Mouse (Mus musculus): ENCODE results near the gene Sfmbt2. TPM values are rescaled to one million over a fixed set of nuclear protein-coding genes. Genes with fewer than 3 reads are reported as not detected.

Sfmbt2 gene
- polyA plus RNA-seq, 1 experiment = 1.4 TPM

- Histone ChIP-seq H3K4me3 (ENCODE audit: insufficient read depth, low read length) (no peak overlapping the region), H3K27ac (ENCODE audit: insufficient read depth, low read length) (no peak overlapping the region), H3K4me1 (ENCODE audit: control insufficient read depth, insufficient read depth, low read length) (no peaks in the 10 kb centered on the region)
- TF ChIP-seq POLR2A (IDR thresholded peaks at IDR 0.05; ENCODE audit: extremely low read depth, insufficient read depth, low read length) (no peak), CTCF (IDR thresholded peaks at IDR 0.05; ENCODE audit: extremely low read depth, insufficient read depth, low read length) (no peak)
These were observed 24.8 kb downstream of the Sfmbt2 start for GRCm38 (mm10) chr2:10395143-10395542.

- Histone ChIP-seq H3K4me3 (ENCODE audit: insufficient read depth, low read length) (no peak overlapping the region), H3K27ac (ENCODE audit: insufficient read depth, low read length) (no peak overlapping the region), H3K4me1 (ENCODE audit: control insufficient read depth, insufficient read depth, low read length) (no peaks in the 10 kb centered on the region)
- TF ChIP-seq CTCF (IDR thresholded peaks at IDR 0.05; ENCODE audit: extremely low read depth, insufficient read depth, low read length) = no peak
- no peak for TF ChIP-seq POLR2A (IDR thresholded peaks at IDR 0.05; ENCODE audit: extremely low read depth, insufficient read depth, low read length)
These were observed 27.5 kb downstream of the Sfmbt2 start for GRCm38 (mm10) chr2:10397790-10398189.

GRCm38 (mm10) chr2:10406151-10406550 is 35.8 kb downstream of the Sfmbt2 start:
- Histone ChIP-seq H3K27ac (ENCODE audit: insufficient read depth, low read length) (no peak overlapping the region), H3K4me1 (ENCODE audit: control insufficient read depth, insufficient read depth, low read length) (no peaks in the 10 kb centered on the region), H3K4me3 (ENCODE audit: insufficient read depth, low read length) (no peak overlapping the region)
- no peak for TF ChIP-seq POLR2A (IDR thresholded peaks at IDR 0.05; ENCODE audit: extremely low read depth, insufficient read depth, low read length)
- no peak for TF ChIP-seq CTCF (IDR thresholded peaks at IDR 0.05; ENCODE audit: extremely low read depth, insufficient read depth, low read length)

GRCm38 (mm10) chr2:10409422-10409821 is 39.1 kb downstream of the Sfmbt2 start:
- no peak overlapping the region for H3K4me3 ChIP-seq (ENCODE audit: insufficient read depth, low read length)
- TF ChIP-seq POLR2A (IDR thresholded peaks at IDR 0.05; ENCODE audit: extremely low read depth, insufficient read depth, low read length) = no peak
- no peak for TF ChIP-seq CTCF (IDR thresholded peaks at IDR 0.05; ENCODE audit: extremely low read depth, insufficient read depth, low read length)
- no peak overlapping the region for H3K27ac ChIP-seq (ENCODE audit: insufficient read depth, low read length)
- no peaks in the 10 kb centered on the region for H3K4me1 ChIP-seq (ENCODE audit: control insufficient read depth, insufficient read depth, low read length)

GRCm38 (mm10) chr2:10410069-10410468 is 39.8 kb downstream of the Sfmbt2 start:
- TF ChIP-seq CTCF (IDR thresholded peaks at IDR 0.05; ENCODE audit: extremely low read depth, insufficient read depth, low read length) (no peak), POLR2A (IDR thresholded peaks at IDR 0.05; ENCODE audit: extremely low read depth, insufficient read depth, low read length) (no peak)
- Histone ChIP-seq H3K4me1 (ENCODE audit: control insufficient read depth, insufficient read depth, low read length) (no peaks in the 10 kb centered on the region), H3K27ac (ENCODE audit: insufficient read depth, low read length) (no peak overlapping the region), H3K4me3 (ENCODE audit: insufficient read depth, low read length) (no peak overlapping the region)

- H3K27ac ChIP-seq (ENCODE audit: insufficient read depth, low read length) = no peak overlapping the region
- TF ChIP-seq POLR2A (IDR thresholded peaks at IDR 0.05; ENCODE audit: extremely low read depth, insufficient read depth, low read length) = no peak
- no peak for TF ChIP-seq CTCF (IDR thresholded peaks at IDR 0.05; ENCODE audit: extremely low read depth, insufficient read depth, low read length)
- H3K4me1 ChIP-seq (ENCODE audit: control insufficient read depth, insufficient read depth, low read length) = no peaks in the 10 kb centered on the region
- H3K4me3 ChIP-seq (ENCODE audit: insufficient read depth, low read length) = no peak overlapping the region
These were observed 50.7 kb downstream of the Sfmbt2 start for GRCm38 (mm10) chr2:10420944-10421420.

- TF ChIP-seq POLR2A (IDR thresholded peaks at IDR 0.05; ENCODE audit: extremely low read depth, insufficient read depth, low read length) = no peak
- TF ChIP-seq CTCF (IDR thresholded peaks at IDR 0.05; ENCODE audit: extremely low read depth, insufficient read depth, low read length) = no peak
- Histone ChIP-seq H3K4me1 (ENCODE audit: control insufficient read depth, insufficient read depth, low read length) (no peaks in the 10 kb centered on the region), H3K27ac (ENCODE audit: insufficient read depth, low read length) (no peak overlapping the region), H3K4me3 (ENCODE audit: insufficient read depth, low read length) (no peak overlapping the region)
These were observed 67.0 kb downstream of the Sfmbt2 start for GRCm38 (mm10) chr2:10437290-10437689.

GRCm38 (mm10) chr2:10441811-10442210 is 71.5 kb downstream of the Sfmbt2 start:
- H3K4me3 ChIP-seq (ENCODE audit: insufficient read depth, low read length) = no peak overlapping the region

GRCm38 (mm10) chr2:10453577-10453976 is 83.3 kb downstream of the Sfmbt2 start:
- no peak for TF ChIP-seq POLR2A (IDR thresholded peaks at IDR 0.05; ENCODE audit: extremely low read depth, insufficient read depth, low read length)
- TF ChIP-seq CTCF (IDR thresholded peaks at IDR 0.05; ENCODE audit: extremely low read depth, insufficient read depth, low read length) = no peak
- Histone ChIP-seq H3K27ac (ENCODE audit: insufficient read depth, low read length) (no peak overlapping the region), H3K4me1 (ENCODE audit: control insufficient read depth, insufficient read depth, low read length) (no peaks in the 10 kb centered on the region), H3K4me3 (ENCODE audit: insufficient read depth, low read length) (no peak overlapping the region)

More at GRCm38 (mm10) chr2:10441811-10442210, 71.5 kb downstream of the Sfmbt2 start:
- TF ChIP-seq POLR2A (IDR thresholded peaks at IDR 0.05; ENCODE audit: extremely low read depth, insufficient read depth, low read length) = no peak
- TF ChIP-seq CTCF (IDR thresholded peaks at IDR 0.05; ENCODE audit: extremely low read depth, insufficient read depth, low read length) = no peak
- H3K4me1 ChIP-seq (ENCODE audit: control insufficient read depth, insufficient read depth, low read length) = no peaks in the 10 kb centered on the region
- no peak overlapping the region for H3K27ac ChIP-seq (ENCODE audit: insufficient read depth, low read length)

GRCm38 (mm10) chr2:10458309-10458708 is 88.0 kb downstream of the Sfmbt2 start:
- H3K4me3 ChIP-seq (ENCODE audit: insufficient read depth, low read length) = no peak overlapping the region
- H3K4me1 ChIP-seq (ENCODE audit: control insufficient read depth, insufficient read depth, low read length) = no peaks in the 10 kb centered on the region
- H3K27ac ChIP-seq (ENCODE audit: insufficient read depth, low read length) = no peak overlapping the region
- no peak for TF ChIP-seq CTCF (IDR thresholded peaks at IDR 0.05; ENCODE audit: extremely low read depth, insufficient read depth, low read length)
- TF ChIP-seq POLR2A (IDR thresholded peaks at IDR 0.05; ENCODE audit: extremely low read depth, insufficient read depth, low read length) = no peak

Data from cortical plate, adult 2 months (tissue).